Mouse (Mus musculus) limb, embryonic 14.5 days (tissue): ENCODE data around the gene Gm49394. TPM values are rescaled to one million over a fixed set of nuclear protein-coding genes. Genes with fewer than 3 reads are reported as not detected.

Experiments used
- ATAC-seq: fragments of 200-750 bp; cut with Nextera tagmentation; 2 replicates; pipeline ENCODE4 v1.8.0; 2017; ENCODE audit warnings: low read depth, moderate number of reproducible peaks, moderate TSS enrichment; ENCODE audit not compliant: low FRiP score
- DNase-seq: peaks from one replicate; pipeline ENCODE4 v3.0.0-alpha.2; 2015; ENCODE audit warnings: low spot score
- H3K27ac ChIP-seq: fragments of 300-500 bp; sonication (generic); replicated peaks from 2 replicates; pipeline ENCODE4 v1.5.1; 2014; ENCODE audit warnings: low read depth, mild to moderate bottlenecking, low read length, moderate library complexity, mixed read lengths
- H3K27me3 ChIP-seq: fragments of 300-500 bp; sonication (generic); 2 replicates; pipeline ENCODE4 v1.6.1; 2014; ENCODE audit warnings: low read length, mixed read lengths; ENCODE audit not compliant: control insufficient read depth, insufficient read depth
- H3K36me3 ChIP-seq: fragments of 300-500 bp; sonication (generic); 2 replicates; pipeline ENCODE4 v1.6.1; 2014; ENCODE audit warnings: mild to moderate bottlenecking, low read length, moderate library complexity, mixed read lengths; ENCODE audit not compliant: control insufficient read depth, insufficient read depth
- H3K4me1 ChIP-seq: fragments of 300-500 bp; sonication (generic); 2 replicates; pipeline ENCODE4 v1.6.1; 2014; ENCODE audit warnings: antibody characterized with exemption, low read length, mixed read lengths; ENCODE audit not compliant: control insufficient read depth, insufficient read depth
- H3K4me2 ChIP-seq: fragments of 300-500 bp; sonication (generic); replicated peaks from 2 replicates; pipeline ENCODE4 v1.6.1; 2014; ENCODE audit warnings: low read depth, mild to moderate bottlenecking, low read length, moderate library complexity; ENCODE audit not compliant: severe bottlenecking
- H3K4me3 ChIP-seq: fragments of 300-500 bp; sonication (generic); replicated peaks from 2 replicates; pipeline ENCODE4 v1.5.1; 2014; ENCODE audit warnings: low read length
- H3K9ac ChIP-seq: fragments of 300-500 bp; sonication (generic); 2 replicates; pipeline ENCODE4 v1.6.1; 2014; ENCODE audit warnings: mild to moderate bottlenecking, low read depth, low read length, moderate library complexity; ENCODE audit not compliant: severe bottlenecking
- H3K9me3 ChIP-seq: fragments of 300-500 bp; sonication (generic); 2 replicates; pipeline ENCODE4 v1.6.1; 2016; ENCODE audit warnings: low read length; ENCODE audit not compliant: control insufficient read depth
- POLR2A ChIP-seq: fragments of 200-500 bp; IDR thresholded peaks from 2 replicates; pipeline ENCODE4 v1.8.0; 2012; ENCODE audit warnings: inconsistent platforms, mild to moderate bottlenecking, moderate library complexity, borderline replicate concordance; ENCODE audit not compliant: insufficient read depth, insufficient read length; ENCODE audit errors: extremely low read depth
- WGBS: fragments of 180-500 bp; shearing (Covaris S2); extraction: QIAGEN DNeasy Blood & Tissue Kit; methylation state at CpG from one replicate; pipeline ENCODE4 v1.1.7; 2014; 5-methylcytosine and 5-hydroxymethylcytosine counted together
- polyA plus RNA-seq, 2 experiments: library from polyadenylated mRNA; depleted of rRNA in 1 of 2; stranded (reverse) in 1 of 2; unstranded in 1 of 2; fragments of >200 nt; fragmentation: Nextera tagmentation in 1 of 2; extraction: Ambion mirVana in 1 of 2; gene quantifications; 2 replicates each; pipeline versions ENCODE4 v1.2.1 to v1.2.3; 2012 to 2014

The Gm49394 gene
- polyA plus RNA-seq, 2 experiments, result 0.41 to 1.4 TPM

- Histone ChIP-seq H3K4me2 (peak overlapping the region; percentile 67), H3K27me3 (peaks cover 59% of the 10 kb centered on the region), H3K9me3 (no peaks in the 10 kb centered on the region), H3K27ac (peak overlapping the region; percentile 96), H3K36me3 (peaks cover 19% of the 10 kb centered on the region), H3K4me3 (peak overlapping the region; percentile 71), H3K4me1 (peaks cover 3% of the 10 kb centered on the region; the same call in 1 of the 2 replicates), H3K9ac (peak overlapping the region; percentile 96)
- no peak for DNase-seq
- 16% methylated on average over 5 of the region's 5 CpGs for WGBS
- ATAC-seq, result no peak
- no peak for TF ChIP-seq POLR2A
Measured at GRCm38 (mm10) chr7:142663151-142663550, 6.6 kb downstream of the Gm49394 start.

GRCm38 (mm10) chr7:142661811-142662210 is 7.9 kb downstream of the Gm49394 start:
- H3K9ac ChIP-seq, result peak overlapping the region; percentile 96
- H3K36me3 ChIP-seq, result peaks cover 10% of the 10 kb centered on the region
- DNase-seq (no peak), ATAC-seq (no peak)
- H3K4me2 ChIP-seq, result peak overlapping the region; percentile 67
- H3K27me3 ChIP-seq, result peaks cover 72% of the 10 kb centered on the region
- H3K4me1 ChIP-seq, result peaks cover 3% of the 10 kb centered on the region; the same call in 1 of the 2 replicates
- H3K27ac ChIP-seq, result peak overlapping the region; percentile 96
- TF ChIP-seq POLR2A, result no peak
- H3K4me3 ChIP-seq, result peak overlapping the region; percentile 71
- H3K9me3 ChIP-seq, result no peaks in the 10 kb centered on the region

DNA sequence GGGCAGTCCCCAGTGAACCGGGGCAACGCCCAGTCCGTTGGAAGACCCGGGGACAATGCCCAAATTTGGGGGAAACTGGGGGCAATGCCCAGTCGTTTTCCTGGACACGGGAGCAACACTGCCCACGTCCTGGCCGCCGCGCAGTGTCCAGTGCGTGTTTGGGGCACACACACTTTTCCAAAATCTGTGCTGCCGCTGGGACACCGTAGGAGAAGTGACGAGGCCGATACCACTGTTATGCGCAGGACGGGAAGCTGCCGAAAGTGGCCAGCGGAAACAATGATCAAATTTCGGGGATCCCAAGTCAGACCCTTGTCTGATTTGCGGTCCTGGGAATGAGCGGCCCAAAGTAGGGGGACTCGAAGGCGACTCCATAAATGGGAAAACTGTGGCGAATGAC is 8.7 kb downstream of the Gm49394 start:
- Histone ChIP-seq H3K4me2 (peak overlapping the region; percentile 67), H3K9ac (peak overlapping the region; percentile 96), H3K9me3 (no peaks in the 10 kb centered on the region), H3K27ac (peak overlapping the region; percentile 96), H3K4me1 (peaks cover 3% of the 10 kb centered on the region; the same call in 1 of the 2 replicates), H3K4me3 (peak overlapping the region; percentile 71), H3K27me3 (peaks cover 79% of the 10 kb centered on the region), H3K36me3 (peaks cover 12% of the 10 kb centered on the region)
- no peak for TF ChIP-seq POLR2A
- 1% methylated on average over 25 of the region's 25 CpGs for WGBS
- ATAC-seq, result no peak
- no peak for DNase-seq

- DNase-seq (no peak), ATAC-seq (no peak)
- H3K36me3 ChIP-seq, result peaks cover 16% of the 10 kb centered on the region
- H3K9ac ChIP-seq, result peak overlapping the region; percentile 96
- H3K4me1 ChIP-seq, result peaks cover 3% of the 10 kb centered on the region; the same call in 1 of the 2 replicates
- peaks cover 82% of the 10 kb centered on the region for H3K27me3 ChIP-seq
- no peaks in the 10 kb centered on the region for H3K9me3 ChIP-seq
- 0 out of 2 replicates have a peak, but pooled peaks have one; percentile 6 for TF ChIP-seq POLR2A
- H3K4me2 ChIP-seq, result peak overlapping the region; percentile 67
- WGBS, result 0% methylated on average over 25 of the region's 29 CpGs
- H3K27ac ChIP-seq, result peak overlapping the region; percentile 96
- H3K4me3 ChIP-seq, result peak overlapping the region; percentile 71
Measured at GRCm38 (mm10) chr7:142660651-142660945, 9.1 kb downstream of the Gm49394 start.

GRCm38 (mm10) chr7:142659767-142660650 is 9.7 kb downstream of the Gm49394 start:
- TF ChIP-seq POLR2A, result no peak
- ATAC-seq, result 0 out of 2 replicates have a peak, but pooled peaks have one; percentile 3
- H3K36me3 ChIP-seq, result peaks cover 22% of the 10 kb centered on the region
- no peaks in the 10 kb centered on the region for H3K9me3 ChIP-seq
- peak overlapping the region; percentile 96 for H3K27ac ChIP-seq
- H3K9ac ChIP-seq, result peak overlapping the region; percentile 96
- H3K4me2 ChIP-seq, result peak overlapping the region; percentile 67
- H3K27me3 ChIP-seq, result peaks cover 81% of the 10 kb centered on the region
- no peak for DNase-seq
- WGBS, result 1% methylated on average over 39 of the region's 43 CpGs
- H3K4me3 ChIP-seq, result peak overlapping the region; percentile 71
- H3K4me1 ChIP-seq, result peaks cover 3% of the 10 kb centered on the region; the same call in 1 of the 2 replicates
